Mouse (Mus musculus) right cerebral cortex, postnatal 10 days (tissue): ENCODE results near the gene Qars.

ENCODE experiments used
- DNase-seq, 2 experiments: peaks; one replicate each; pipeline ENCODE4 v3.0.0; 2021; ENCODE audit warnings: low spot score in 2 of 2

Gene Qars

DNA sequence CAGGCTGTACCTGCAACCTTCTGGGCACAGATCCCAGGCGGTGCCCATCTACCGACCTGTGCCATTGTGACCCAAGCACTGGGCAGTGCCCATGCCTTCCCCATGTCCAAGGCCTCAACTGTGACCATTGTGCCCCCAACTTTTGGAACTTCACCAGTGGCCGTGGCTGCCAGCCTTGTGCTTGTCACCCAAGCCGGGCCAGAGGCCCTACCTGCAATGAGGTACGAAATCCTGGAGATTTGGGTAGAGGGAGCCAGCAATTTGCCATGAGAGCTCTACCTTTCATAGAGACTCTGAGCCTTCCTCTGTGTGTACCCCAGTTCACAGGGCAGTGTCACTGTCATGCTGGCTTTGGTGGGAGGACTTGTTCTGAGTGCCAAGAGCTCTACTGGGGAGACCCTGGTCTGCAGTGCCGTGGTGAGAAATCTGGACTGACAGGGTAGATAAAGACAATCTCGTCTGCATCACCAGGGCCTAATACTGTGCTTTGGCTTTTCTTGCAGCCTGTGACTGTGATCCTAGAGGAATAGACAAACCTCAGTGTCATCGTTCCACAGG lies 20.5 kb upstream of the Qars start:
- DNase-seq, result no peak

DNA sequence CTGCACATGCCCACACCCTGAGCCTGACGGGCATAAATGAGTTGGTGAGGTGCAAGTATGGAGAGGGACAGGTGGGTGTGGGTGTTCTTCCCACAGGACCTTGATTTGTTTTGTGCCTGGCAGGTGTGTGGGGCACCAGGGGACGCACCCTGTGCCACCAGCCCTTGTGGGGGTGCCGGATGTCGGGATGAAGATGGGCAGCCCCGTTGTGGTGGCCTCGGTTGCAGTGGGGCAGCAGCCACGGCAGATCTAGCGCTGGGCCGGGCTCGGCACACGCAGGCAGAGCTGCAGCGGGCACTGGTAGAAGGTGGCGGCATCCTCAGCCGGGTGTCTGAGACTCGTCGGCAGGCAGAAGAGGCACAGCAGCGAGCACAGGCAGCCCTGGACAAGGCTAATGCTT lies 19.1 kb upstream of the Qars start:
- peak in 1 of 2 experiments; percentile 23 for DNase-seq

DNA sequence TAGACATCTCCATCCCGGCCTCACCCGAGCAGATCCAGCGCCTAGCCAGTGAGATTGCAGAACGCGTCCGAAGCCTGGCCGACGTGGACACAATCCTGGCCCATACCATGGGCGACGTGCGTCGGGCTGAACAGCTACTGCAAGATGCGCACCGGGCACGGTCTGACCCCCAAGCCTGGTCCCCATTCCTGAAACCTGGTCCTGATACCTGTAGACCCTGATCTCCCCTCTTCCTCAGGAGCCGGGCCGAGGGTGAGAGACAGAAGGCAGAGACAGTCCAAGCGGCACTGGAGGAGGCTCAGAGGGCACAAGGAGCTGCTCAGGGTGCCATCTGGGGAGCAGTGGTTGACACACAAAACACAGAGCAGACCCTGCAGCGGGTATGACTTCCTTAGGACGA lies 18.3 kb upstream of the Qars start:
- peak in 1 of 2 experiments; percentile 33 for DNase-seq

DNA sequence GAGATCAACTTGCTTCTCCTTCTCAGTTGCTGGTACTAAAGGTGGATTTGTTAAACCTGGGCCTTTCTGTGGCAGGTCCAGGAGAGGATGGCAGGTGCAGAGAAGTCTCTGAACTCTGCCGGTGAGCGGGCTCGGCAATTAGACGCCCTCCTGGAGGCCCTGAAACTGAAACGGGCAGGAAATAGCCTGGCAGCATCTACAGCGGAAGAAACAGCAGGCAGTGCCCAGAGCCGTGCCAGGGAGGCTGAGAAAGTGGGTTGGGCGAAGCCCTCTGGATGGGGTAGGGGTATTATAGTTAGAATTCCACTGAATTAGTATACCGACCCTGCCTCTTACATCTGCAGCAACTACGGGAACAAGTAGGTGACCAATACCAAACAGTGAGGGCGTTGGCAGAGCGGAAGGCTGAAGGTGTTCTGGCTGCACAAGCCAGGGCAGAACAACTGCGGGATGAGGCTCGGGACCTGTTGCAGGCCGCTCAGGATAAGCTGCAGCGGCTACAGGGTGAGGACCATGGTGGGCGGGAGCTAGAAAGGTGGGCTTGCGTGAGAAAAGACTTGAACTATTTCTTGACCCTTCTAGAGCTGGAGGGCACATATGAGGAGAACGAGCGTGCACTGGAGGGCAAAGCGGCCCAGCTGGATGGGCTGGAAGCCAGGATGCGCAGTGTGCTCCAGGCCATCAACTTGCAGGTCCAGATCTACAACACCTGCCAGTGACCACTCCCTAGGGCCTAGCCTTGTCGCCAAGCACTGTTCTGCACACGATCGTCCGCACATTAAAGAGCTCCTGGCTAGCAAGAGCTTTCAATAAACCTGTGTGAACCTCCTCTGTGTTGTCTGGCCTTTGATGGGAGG lies 17.6 kb upstream of the Qars start:
- DNase-seq, result peak in 1 of 2 experiments; percentile 45

DNA sequence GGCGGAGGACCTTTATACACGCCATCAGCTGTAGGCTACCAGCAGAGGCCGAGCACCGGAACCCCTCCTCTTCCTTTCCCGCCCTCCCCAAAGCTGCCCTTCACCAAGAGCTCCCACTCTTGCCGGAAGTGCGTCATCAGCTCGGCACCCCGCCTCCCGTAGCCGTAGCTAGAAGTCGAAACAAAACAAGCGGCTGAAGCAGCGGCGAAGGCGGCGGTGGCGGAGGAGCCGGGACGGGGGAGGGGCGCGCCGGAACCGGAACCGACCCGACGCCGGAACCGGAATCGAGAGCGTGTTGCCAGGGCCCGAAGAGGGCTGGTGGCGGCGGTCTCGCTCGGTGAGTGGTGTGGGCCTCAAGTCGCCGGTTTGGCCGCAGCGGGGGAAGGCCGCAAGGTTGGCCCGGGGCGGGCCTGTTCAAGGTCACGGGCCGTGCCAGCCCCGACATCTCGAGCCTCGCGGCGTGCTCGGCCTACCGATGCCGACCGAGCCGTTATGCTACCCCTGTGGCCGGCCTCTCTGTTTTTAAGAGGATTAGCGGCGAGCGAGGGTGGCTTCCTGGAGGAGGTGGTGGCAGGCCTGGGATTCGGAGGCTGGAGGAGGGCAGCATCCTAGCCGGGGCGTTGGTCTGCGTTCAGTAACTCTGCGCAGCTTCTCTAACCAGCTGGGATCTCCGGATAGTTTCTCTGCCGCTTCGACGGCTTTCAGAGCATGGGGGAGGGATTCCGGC lies 16.8 kb upstream of the Qars start, which contains the start of gene Usp19:
TSS of gene Usp19 (plus strand) at position 44 of the 727 bp plus-strand sequence.
- peak; percentile 97 to 98 for DNase-seq

DNA sequence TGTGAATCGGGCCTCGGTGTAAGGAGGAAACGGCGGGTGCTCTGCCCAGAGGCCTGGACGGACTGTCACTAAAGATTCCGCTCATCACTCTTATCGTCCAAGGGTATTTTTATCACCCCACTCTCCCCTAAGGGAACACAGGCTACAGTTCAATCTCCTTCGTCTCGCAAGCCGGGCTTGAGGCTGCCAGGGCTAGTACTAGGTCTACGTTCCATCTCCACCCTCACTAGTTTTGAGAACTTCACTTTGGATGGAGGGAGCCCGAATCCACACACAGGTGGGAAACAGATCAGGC lies 16.3 kb upstream of the Qars start:
- DNase-seq, result no peak

DNA sequence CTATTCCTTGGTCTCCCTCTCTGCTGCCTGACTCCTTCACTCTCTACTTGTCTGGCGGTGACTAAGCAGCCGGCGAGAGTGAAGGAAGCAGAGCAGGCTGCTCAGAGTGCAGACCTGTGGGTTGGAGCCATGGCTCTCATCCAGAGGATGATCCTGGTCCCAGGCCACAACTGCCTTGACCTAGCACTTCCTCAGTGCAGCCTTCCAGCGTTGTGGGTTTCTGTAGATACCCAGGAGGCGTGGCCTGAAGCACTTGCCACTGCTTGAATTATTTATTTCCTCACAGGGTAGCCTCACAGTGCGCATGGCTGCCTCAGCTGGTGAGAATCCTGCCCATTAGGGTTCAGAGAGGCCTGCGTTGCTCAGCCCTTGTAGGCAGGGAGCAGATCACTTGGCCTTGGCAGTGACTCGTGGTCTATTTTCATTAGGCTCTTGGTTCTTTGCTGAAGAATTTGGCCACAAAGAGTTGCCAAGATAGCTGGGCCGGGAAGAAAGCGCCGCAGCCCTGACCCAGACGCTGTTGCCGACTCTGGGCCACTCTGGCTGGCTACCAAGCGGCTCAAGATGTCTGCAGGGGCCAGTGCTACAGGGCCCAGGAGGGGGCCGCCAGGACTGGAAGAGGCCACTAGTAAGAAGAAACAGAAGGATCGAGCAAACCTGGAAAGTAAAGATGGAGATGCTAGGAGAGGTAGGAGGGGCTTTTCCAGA lies 15.3 kb upstream of the Qars start:
- DNase-seq, result peak; percentile 55 to 76

DNA sequence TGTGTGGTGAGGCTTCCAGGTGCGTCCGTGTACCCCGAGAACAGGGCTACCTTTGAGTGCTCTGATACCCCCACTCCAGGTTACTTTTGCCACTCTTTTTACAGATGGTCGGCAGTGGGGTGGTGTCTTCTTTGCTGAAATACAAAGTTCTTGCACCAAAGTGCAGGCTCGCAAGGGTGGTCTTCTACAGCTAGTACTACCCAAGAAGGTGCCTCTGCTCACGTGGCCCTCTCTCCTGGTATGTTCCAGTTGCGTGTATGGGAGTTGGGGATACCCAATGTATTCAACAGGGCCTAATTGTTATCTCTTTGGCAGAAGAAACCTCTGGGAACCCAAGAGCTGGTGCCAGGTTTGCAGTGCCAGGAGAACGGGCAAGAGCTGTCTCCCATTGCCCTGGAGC lies 14.3 kb upstream of the Qars start:
- DNase-seq, result no peak

DNA sequence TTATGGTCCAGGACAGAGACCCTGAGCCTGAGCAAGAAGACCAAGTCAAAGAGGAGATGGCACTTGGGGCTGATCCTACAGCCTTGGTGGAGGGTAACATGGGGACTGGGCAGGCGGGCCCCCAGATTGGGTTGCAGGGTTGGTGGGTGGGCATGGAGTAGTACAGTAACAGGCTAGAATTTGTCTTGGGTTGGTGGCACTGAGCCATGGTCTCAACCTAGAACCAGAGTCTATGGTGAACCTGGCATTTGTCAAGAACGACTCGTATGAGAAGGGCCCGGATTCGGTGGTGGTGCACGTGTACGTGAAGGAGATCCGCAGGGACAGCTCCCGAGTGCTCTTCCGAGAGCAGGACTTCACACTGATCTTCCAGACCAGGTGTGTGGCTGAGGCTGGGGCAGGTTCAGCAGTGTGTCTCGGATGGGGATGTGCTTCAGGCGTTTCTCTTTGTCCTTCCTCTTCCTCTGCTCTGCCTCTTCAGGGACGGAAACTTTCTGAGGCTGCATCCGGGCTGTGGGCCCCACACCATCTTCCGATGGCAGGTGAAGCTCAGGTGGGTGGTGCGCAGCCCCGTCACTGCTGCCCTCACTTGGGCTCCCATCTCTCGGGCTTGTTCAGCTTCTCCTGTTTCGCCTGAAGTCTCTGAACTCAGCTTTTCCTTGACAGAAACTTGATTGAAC lies 13.2 kb upstream of the Qars start:
- DNase-seq, result no peak

DNA sequence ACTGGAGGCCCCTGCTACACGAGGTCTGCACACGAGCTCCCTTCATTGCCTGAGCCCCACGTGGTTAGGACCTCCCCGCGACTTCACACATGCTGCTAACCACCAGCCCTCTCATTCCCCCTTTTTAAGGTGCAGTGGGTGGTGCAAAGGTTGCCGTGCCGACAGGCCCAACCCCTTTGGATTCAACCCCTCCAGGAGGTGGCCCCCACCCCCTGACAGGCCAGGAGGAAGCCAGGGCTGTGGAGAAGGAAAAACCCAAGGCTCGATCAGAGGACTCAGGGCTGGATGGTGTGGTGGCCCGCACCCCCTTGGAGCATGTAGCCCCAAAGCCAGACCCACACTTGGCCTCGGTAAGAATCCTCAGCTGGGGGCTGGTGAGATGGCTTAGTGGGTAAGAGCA lies 12.6 kb upstream of the Qars start:
- no peak for DNase-seq

DNA sequence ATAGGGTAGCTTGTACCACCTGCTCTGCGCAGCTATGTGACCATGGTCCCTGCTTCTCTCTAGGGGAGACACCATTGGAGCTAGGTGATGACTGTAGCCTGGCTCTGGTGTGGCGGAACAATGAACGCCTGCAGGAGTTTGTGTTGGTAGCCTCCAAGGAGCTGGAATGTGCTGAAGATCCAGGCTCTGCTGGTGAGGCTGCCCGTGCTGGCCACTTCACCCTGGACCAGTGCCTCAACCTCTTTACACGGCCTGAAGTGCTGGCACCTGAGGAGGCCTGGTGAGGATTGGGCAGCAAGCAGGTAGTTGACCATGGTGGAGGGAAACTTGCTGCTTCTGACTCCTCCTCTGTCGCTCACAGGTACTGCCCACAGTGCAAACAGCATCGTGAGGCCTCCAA lies 8.3 kb upstream of the Qars start:
- no peak for DNase-seq

DNA sequence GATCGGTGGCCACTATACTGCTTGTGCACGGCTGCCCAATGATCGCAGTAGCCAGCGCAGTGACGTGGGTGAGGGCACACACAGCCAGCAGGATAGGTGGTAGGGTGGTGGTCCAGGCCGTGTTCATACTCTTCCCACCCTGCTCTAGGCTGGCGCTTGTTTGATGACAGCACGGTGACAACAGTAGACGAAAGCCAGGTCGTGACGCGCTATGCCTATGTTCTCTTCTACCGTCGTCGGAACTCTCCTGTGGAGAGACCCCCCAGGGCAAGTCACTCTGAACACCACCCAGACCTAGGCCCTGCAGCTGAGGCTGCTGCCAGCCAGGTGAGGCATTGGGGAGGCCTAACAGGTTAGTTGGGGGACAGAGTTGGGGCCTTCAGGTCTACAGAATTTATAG lies 7.6 kb upstream of the Qars start:
- no peak for DNase-seq

DNA sequence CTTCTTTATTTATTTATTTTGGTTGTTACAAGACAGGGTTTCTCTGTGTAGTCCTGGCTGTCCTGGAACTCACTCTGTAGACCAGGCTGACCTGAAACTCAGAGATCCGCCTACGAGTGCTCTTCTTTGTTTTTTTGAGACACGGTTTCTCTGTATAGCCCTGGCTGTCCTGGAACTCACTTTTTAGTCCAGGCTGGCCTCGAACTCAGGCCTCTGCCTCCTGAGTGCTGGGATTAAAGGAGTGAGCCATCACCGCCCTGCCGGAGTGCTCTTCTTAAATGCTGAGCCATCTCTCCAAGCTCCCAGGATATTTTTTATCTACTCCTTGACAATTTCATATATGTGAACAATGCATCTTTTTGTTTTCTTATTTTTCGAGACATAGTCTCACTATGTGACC lies 605 bp upstream of the Qars start:
- DNase-seq, result no peak

DNA sequence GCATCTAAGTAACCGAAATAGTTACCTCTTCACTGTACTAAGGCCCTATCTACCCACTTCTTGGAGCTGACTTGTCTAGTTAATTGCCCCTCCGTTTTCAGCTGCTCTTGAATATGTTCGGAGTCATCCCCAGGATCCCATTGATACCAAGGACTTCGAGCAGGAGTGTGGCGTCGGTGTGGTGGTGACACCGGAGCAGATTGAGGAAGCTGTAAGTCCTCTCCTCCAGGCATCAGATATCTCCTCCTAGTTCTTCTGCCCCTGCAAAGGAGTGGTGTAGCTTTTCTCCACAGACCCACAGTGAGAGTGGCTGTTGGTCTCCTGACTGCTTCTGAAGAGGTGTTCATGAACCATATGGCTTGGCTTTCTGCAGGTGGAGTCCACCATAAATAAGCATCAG lies 1.3 kb downstream of the Qars start:
- DNase-seq, result peak in 1 of 2 experiments; percentile 18

DNA sequence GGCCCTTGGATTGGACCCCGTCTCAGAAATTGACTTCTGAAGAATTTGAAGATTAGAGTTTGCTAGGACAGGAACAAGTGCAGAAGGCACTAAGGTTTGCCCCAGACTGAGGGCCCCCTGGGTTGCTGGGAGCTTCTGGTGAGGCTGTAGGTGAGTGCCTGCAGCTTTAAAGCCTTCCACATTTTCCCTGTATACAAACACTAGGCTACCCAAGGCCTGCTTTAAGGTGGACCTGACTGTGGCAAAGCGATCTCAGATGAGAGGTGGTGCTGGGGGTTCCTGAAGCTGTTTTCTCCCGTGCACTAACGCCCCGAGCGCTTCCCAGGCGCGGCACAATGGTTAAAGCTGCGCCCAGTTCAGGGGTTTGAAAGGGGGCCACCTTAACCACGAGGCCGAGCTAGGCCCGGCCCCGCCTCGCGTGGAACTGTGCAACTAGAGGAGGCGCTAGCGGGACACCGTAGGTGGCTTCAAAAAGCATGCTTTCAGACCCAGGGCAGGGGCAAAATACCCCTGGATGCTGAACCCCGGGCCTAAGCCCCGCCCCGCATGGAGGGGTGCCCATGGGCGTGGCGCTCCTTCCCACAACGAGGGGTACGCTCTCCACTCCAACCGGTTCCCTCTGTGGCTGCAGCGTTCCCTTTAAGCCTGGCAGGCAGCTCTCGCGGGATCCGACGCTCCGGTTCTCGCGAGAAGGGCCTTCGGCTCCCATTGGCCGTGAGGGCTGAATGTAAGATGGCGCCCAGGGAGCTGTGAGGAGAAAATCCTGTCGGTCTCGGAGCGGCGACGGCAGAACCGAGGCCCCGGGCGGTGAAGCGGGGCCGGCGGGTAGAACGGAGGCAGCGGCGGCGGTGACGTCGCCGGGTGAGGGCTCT lies 9.1 kb downstream of the Qars start, which contains the start of gene Qrich1:
TSS of gene Qrich1 (plus strand) at position 427 of the 872 bp plus-strand sequence.
- DNase-seq, result peak; percentile 97 to 98

DNA sequence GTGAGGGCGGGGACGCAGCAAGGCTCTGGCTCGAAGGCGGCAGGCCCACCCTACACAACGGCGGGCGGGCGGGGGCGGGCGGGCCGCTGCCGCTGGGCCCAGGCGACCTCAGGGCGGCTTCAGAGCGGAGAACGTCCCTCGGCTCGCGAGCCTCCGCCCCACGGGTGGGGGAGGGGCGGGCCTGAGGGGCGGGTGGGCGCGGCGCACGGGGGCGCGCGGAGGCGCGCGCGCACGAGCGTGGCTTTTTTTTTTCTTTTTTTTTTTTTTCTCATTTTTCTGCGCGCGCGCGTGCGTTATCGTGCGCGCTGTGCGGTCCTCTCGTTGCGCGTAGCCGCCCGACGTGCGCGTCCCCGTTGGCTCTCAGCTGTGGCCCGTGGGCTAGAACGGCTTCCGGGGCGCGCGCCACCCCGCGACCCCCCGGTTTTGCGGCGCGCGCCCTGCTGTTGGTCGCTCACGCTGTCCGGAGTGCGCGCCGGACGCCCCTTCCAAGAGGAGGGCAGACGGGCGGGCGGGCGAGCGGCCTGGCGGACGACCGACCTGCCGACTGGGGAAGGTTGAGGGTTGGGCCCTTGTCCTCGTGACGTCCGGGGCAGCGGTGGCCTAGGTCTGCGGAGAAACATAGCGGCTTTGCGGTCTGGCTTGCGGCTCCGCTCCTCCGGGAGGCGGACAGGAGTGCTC lies 9.9 kb downstream of the Qars start:
- DNase-seq, result peak; percentile 93

DNA sequence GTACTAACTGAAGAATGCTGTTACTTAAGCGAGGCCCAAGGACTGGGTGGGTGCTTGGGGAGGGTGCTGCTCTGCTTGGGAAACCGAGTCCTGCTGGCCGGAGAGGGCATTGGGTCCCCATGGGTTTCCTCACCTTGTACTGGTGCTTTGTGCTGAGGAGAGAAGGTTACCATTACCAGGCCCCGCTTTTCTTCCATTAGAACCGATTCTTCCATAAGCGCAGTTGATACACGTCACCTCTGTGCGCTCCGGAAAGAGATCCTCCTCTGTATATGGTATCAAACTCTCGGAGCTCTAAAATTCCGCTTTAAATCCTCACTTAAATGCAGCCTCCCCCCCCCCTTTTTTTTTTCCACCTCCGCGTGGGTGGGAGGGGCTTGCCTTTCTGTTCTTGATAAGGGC lies 10.4 kb downstream of the Qars start:
- DNase-seq, result peak; percentile 58 to 75

DNA sequence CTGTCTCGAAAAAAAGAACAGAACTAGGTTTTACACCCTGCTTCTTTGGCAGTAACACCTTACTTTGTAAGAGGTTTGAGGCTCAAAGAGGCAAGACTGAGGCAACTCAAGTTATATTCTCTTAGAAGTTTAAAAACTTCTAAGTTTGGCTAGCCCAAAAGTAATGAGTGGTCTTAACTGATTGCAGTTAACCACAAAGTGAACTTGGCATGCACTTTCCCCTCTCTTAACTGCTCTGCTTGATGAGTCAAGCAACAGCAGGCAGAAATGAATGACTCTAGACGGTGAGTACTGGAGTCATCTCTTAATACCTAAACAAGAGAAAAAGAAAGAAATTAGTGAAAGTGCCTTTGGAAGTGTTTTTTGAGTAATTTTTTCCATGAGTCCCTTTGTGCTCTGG lies 14.1 kb downstream of the Qars start:
- DNase-seq, result no peak

DNA sequence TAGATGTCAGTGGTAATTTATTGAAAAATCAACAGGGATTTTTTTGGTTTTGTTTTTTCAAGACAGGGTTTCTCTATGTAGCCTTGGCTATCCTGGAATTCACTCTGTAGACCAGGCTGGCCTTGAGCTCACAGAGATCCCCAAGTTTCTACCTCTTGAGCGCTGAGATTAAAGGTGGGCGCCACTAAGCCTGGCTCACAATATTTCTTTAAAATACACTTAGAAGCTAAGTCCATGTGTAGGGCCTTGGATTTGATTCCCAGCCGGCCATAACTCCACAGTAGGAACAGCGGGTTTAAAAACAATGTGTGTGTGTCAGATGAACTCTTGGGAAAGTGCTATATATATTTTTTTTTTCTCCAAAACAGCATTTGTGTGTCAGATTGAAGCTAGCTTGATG lies 15.8 kb downstream of the Qars start:
- no peak for DNase-seq

DNA sequence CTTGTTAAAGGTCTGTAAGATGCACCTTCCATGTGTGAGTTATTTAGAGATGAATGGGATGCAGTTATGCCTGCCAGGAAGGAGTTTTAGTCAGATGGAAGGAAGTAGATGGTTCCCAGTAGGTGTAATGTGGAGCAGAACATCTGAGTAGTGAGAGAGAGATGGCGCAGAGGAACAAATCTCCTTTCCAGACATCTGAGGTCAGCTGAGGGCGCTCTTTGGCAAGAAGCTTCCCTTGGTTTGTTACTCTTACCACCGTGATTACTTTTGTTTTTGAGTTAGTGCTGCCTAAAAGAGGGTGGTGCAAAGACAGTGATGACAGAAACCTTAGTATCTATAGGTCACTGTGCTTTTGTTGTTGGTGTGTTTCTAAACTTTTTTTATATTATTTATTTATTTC lies 17.9 kb downstream of the Qars start:
- no peak for DNase-seq
